Mouse (Mus musculus) liver, adult (tissue): Measurements from ENCODE around the gene Eef1akmt2.
A peak's percentile ranks its signal among the peaks of the same experiment; 100 is the strongest.

Source experiments
- GATA4 ChIP-seq: IDR thresholded peaks from 2 replicates; pipeline ENCODE4 v1.6.1; 2014; ENCODE audit warnings: mild to moderate bottlenecking, low read length; ENCODE audit not compliant: insufficient replicate concordance

Gene Eef1akmt2

DNA sequence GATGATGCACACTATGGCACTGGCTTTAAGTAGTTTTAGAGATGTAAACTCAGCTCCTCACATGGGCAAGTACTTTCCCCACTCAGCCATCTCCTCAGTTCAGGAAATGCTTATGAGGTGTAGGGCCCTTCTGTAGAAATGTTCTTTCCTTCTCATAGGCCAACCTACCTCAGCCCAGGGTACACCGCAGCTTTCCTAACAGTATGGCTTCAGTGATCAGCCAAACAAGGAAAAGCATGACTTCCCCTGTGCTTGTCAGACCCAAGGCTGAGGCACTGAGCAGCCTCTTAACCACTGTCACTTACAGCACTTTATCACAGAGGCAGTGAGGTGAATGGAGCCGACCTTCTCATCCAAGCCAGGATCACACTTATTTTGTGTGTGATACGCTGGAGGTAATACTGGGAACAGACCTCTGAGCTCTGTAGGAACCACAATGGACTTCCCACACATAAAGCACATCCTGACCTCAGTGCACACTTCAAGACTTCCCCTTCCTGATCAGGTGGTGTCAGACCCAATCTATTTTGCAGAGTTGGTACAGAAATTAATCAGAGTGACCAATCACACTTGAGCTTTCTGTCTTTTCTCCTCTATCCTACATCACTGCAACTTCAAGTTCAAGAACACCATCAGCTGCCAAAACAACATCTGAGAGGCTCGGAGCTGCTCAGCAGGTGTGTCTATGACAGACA, 64.8 kb downstream of the Eef1akmt2 start:
- TF ChIP-seq GATA4 = no peak

DNA sequence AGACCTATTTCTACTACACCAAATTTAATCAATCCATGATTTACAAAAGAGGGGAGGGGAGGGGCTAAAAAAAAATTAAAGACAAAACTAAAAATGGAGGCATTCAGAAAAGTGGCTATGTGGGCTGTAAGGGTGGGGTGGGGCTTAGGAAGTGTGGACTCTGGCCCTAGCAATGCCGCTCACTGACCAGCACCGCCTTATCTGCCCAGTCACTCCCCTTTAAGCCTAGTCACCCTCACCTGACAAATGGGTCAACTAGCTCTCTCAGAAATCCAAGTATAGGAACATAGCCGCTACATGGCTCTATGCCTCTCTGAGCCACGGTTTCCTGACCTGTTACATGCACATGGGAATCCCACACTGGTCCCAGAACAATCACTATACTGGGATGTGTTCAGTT, 65.5 kb downstream of the Eef1akmt2 start:
- TF ChIP-seq GATA4 = no peak

DNA sequence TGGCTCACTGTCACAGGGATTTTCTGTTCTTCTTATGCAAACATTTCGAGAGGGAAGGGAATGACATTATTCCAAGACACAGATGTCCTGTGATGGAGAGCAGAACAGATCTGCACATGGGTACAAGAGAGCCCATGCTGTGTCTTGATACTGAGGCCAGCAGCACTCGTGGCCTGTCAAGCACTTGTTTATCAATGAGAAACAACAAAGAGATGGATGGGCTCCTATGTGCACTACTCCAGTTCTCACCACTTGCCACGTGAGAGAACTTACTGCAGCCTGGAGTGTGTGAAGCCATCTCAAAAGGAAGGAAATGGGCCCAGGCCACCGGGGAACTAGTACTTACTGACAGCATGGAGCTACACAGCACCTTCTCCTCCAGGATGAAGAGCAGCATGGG, 66.0 kb downstream of the Eef1akmt2 start:
- TF ChIP-seq GATA4 = no peak; the same call in 1 of the 2 replicates

DNA sequence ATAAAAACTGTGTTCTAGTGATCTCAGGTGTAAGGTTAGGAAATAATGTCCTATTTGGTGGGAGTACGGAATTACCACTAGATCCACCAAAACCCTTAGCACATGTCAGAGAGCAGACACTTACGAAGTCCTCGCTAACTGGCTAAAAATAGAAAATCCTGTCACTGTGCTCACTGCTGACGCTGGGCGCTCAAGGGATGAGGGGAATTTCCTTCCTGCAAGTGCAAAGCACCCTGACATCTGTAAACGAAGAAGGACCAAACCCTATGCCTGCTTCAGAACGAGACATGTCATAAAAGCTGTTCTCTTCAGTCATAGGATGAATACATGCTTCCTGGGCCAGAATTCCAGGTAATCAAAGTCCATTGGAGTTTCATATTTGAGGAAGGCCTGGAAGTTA, 66.5 kb downstream of the Eef1akmt2 start:
- no peak for TF ChIP-seq GATA4

DNA sequence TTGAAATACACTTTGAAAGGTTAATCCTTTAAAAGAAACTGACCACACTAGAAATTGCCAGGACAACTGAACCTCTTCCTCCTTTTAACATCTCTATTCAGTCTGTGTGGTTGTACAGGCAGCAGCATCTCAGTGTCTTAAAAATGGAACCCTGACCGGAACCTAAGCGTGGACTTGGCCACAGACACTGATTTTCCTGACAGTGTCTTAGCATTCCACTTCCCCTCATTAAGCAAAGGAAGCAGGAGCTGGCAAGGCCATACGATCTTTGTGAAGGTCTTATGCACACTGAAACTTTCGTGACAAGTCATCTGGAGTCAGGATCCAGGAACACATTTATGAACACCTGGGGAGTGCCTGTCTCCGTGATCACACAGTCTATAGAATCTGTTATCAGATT, 68.4 kb downstream of the Eef1akmt2 start:
- TF ChIP-seq GATA4 = no peak

DNA sequence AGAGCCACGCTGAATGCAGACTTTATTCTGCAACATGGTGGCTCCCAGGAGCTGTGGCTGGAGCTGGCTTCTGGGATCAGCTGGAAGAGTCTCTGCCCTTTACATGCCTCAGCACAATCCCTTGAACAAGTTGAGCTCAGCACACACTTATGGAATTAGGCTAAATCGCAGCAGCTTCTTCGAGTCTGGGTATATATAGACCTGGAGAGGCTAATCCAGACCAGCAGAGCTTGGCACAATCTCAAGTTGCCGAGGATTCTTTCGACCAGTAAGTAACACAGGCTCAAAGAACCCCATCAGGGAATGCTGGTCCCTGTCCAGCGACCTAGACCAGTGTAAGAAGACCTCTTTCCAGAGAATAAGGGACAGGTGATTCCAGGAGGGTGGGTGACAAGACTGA, 70.6 kb downstream of the Eef1akmt2 start:
- TF ChIP-seq GATA4 = no peak

DNA sequence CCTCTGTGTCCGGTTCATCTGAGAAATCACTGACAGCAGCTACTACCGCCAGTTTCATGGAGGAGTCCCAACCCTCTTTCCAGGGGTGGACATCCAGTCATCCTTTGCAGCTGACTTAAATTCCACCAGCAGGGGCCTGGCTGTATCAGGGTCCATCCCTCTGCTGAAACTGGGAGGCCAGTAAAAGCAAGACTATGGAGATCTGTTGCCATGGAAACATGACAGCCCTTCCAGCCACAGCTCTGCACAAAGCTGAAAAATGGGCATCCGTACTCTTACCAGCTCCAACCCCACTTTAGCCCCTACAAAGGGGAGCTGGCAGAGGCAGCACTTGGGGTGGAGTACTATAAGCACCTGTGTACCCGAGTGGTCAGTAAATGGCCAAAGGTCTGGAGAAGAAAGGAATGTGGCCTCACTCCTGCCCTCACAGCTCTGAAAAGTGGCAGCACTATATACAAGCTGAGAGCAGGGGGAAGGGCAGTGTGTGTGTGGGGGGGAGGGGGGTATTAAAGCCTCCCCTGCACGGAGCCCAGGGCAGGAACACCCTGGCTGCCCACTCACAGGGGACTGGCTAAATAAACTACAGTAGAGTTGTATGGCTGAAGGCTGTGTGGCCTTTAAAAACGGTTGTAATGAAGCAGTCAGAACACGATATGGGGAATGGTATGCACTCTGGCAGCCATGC, 71.2 kb downstream of the Eef1akmt2 start:
- TF ChIP-seq GATA4 = no peak

DNA sequence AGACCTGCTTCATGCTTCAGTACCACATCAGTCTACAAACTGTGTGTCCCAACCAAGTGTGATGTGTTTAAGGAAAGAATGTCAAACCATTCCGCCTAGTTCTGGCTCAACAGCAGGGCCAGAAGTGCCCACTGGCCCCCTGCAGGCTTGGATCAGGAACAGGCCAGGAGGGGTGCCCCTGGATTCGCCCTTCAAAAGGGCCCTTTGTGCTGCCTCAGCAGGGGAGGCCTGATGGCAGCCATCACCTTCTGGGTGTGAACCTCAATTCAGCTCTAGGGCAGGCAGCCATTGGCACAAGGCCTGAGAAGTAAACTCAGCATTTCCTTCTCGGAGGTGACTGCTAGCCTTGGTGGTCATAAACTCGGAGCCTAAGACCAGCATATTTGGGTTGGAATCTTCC, 71.9 kb downstream of the Eef1akmt2 start:
- no peak for TF ChIP-seq GATA4

DNA sequence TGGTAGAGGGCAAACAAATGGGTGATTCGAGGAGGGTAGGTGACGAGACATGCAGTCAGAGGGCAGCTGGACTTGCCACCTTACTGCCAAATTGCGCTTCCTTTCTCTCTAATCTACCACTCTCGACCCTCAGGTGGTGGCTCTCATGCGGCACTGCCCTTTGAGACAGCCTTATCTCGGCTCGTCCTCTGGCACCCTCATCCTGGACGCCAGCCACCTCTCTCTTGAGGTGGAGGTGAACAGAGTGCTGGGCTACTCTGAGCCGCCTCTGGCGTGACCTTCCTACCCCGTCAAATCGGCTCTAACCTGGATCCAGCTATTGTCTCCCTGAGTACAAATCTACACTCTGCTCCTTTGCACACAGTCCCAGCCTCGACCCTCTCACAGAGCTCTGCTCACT, 73.8 kb downstream of the Eef1akmt2 start:
- TF ChIP-seq GATA4 = peak; percentile 81; the same call in 1 of the 2 replicates

DNA sequence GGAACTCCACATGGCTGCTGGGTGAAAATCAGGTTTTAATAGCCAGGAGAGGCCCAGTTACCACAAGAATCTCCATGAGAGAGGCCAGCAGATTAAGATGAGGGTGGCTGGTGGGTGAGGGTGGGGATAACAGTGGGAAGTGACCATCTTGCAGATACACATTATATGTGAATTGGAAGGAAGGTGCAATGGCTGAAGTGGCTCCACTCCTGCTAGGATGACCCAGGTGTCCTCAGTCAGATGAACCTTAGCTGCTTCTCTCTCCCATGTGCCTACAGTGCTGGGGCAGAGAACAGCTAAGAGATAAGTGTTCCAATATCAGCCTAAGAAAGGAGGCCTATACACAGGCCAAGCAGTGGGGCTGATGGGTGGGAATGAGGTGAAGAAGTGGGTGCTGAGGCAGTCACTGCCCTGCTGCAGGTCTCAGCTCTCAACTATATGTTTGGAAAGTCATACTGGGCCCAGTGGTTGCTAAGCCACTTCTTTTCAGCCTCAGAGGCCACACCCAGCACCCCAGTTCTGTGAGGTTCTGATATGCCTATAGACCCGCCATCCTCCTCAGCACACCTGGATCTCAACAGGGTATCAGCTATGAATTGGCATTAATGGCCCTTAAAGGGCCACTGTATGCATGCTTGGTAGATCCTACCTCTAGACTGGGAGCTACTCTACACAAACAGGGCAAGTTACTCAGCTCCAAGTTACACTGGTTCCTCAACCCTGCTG, 74.6 kb downstream of the Eef1akmt2 start:
- TF ChIP-seq GATA4 = no peak
